Mouse (Mus musculus) bone marrow, adult 2 months (tissue): ENCODE results near the gene Nes.

Source experiments
- CTCF ChIP-seq: fragments of 200-500 bp; IDR thresholded peaks from 2 replicates; pipeline ENCODE4 v1.5.1; 2011; ENCODE audit warnings: low read length, control low read depth; ENCODE audit not compliant: control insufficient read depth, insufficient read depth
- POLR2A ChIP-seq: fragments of 200-500 bp; IDR thresholded peaks from 2 replicates; pipeline ENCODE4 v1.6.1; 2011; ENCODE audit warnings: low read depth, mild to moderate bottlenecking, control low read depth, low read length, borderline replicate concordance; ENCODE audit not compliant: control insufficient read depth

DNA sequence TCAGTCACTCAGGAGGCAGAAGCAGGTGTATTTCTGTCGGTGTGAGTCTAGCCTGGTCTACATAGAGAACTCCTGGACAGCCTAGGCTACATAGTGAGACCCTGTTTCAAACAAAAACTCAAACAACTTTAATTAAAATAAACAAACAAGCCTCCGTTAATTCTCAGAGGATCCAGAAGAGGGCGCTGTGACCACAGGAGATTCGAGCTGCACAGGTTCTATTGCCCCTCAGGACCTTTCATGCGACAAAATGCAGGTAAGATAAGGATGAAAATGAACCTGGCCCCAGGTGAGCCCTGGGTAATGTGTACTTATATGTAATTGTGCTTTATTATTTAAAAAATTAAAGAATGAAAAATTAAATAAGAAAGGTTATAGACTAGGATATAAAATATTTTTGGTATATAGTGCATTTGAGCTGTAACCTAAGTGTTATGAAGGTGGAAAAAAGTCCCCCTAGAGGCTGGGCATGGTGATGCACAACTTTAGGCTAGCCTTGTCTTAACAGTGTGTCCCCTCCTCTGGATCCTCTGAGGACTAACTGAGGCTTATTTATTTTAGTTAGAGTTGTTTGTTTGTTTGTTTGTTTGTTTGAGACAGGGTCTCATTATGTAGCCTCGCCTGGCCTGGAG, 39.9 kb downstream of the Nes start:
- TF ChIP-seq CTCF (peak; percentile 48), POLR2A (no peak)
